Mouse (Mus musculus): ENCODE data around the gene Rabep1. TPM values are rescaled to one million over a fixed set of nuclear protein-coding genes. Genes with fewer than 3 reads are reported as not detected.
A peak's percentile ranks its signal among the peaks of the same experiment; 100 is the strongest.

Rabep1 gene
- polyA plus RNA-seq, 1 experiment from 2014 or later = 33.7 TPM

- Histone ChIP-seq H3K27me3 (no peaks in the 10 kb centered on the region), H3K9ac (peak overlapping the region; percentile 85), H3K36me3 (peaks cover 41% of the 10 kb centered on the region), H3K4me1 (peaks cover 16% of the 10 kb centered on the region), H3K4me3 (peak overlapping the region; percentile 82), H3K4me2 (peak overlapping the region; percentile 71), H3K27ac (peak overlapping the region; percentile 92), H3K9me3 (no peaks in the 10 kb centered on the region)
- ATAC-seq (ENCODE audit: insufficient number of reproducible peaks, low FRiP score, low TSS enrichment, low read depth) = no peak
- whole genome bisulfite sequencing = under 1% methylated on average over 25 of the region's 25 CpGs
These were observed 124.8 kb downstream of the Rabep1 start for GRCm38 (mm10) chr11:70969271-70969794.

- peak within 1 kb of the TSS; percentile 85 for H3K9ac ChIP-seq
- peaks cover 16% of the 10 kb centered on the region for H3K4me1 ChIP-seq
- peak within 1 kb of the TSS; percentile 91 for H3K4me2 ChIP-seq
- H3K27me3 ChIP-seq = no peaks in the 10 kb centered on the region
- H3K27ac ChIP-seq = peak within 1 kb of the TSS; percentile 92
- peak; percentile 99 for ATAC-seq (ENCODE audit: insufficient number of reproducible peaks, low FRiP score, low TSS enrichment, low read depth)
- no peaks in the 10 kb centered on the region for H3K9me3 ChIP-seq
- WGBS = under 1% methylated on average over 43 of the region's 43 CpGs
- H3K36me3 ChIP-seq = peaks cover 39% of the 10 kb centered on the region
- H3K4me3 ChIP-seq = peak within 1 kb of the TSS; percentile 82
These were observed 125.4 kb downstream of the Rabep1 start, which contains the start of the genes Nup88 and Rpain for GRCm38 (mm10) chr11:70969821-70970559. TSS of gene Nup88 (minus strand) at chr11:70969973. TSS of gene Rpain (plus strand) at chr11:70970213.

- H3K9ac ChIP-seq = peak overlapping the region; percentile 55
- 17% methylated on average over 24 of the region's 24 CpGs for WGBS
- peaks cover 39% of the 10 kb centered on the region for H3K36me3 ChIP-seq
- no peaks in the 10 kb centered on the region for H3K27me3 ChIP-seq
- ATAC-seq (ENCODE audit: insufficient number of reproducible peaks, low FRiP score, low TSS enrichment, low read depth) = no peak
- H3K27ac ChIP-seq = peak overlapping the region; percentile 88
- peak overlapping the region; percentile 91 for H3K4me2 ChIP-seq
- H3K9me3 ChIP-seq = no peaks in the 10 kb centered on the region
- H3K4me1 ChIP-seq = peaks cover 16% of the 10 kb centered on the region
- H3K4me3 ChIP-seq = peak overlapping the region; percentile 82
These were observed 126.3 kb downstream of the Rabep1 start for GRCm38 (mm10) chr11:70970560-70971540.

- ATAC-seq (ENCODE audit: insufficient number of reproducible peaks, low FRiP score, low TSS enrichment, low read depth) = no peak
- Histone ChIP-seq H3K36me3 (peaks cover 48% of the 10 kb centered on the region), H3K4me1 (peaks cover 16% of the 10 kb centered on the region), H3K27me3 (no peaks in the 10 kb centered on the region), H3K4me3 (no peak overlapping the region), H3K4me2 (no peak overlapping the region), H3K27ac (no peak overlapping the region), H3K9ac (no peak overlapping the region), H3K9me3 (no peaks in the 10 kb centered on the region)
- 61% methylated on average over 1 of the region's 1 CpGs for WGBS
These were observed 128.0 kb downstream of the Rabep1 start for GRCm38 (mm10) chr11:70972586-70972985.

DNA sequence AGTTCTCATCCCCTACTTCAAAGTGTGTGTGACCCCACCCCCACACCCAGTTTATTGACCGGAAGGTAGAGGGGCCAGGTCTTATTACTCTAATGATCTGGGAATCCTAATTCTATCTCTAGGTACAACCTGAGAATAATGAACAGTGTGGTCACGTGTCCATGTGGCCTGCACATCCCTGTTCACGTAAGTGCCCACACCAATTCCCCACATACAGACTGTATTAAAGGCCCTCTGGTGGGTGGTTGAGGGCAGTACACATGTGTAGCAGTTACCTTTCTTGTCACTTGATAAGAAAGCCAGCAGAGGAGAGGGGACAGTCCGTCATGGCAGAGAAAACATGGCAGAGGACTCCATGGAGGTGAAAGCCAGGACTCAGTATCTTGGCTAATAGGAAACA, 129.4 kb downstream of the Rabep1 start:
- Histone ChIP-seq H3K9me3 (no peaks in the 10 kb centered on the region), H3K27me3 (no peaks in the 10 kb centered on the region), H3K9ac (no peak overlapping the region), H3K27ac (no peak overlapping the region), H3K4me3 (no peak overlapping the region), H3K4me1 (peaks cover 6% of the 10 kb centered on the region), H3K36me3 (peaks cover 60% of the 10 kb centered on the region), H3K4me2 (no peak overlapping the region)
- ATAC-seq (ENCODE audit: insufficient number of reproducible peaks, low FRiP score, low TSS enrichment, low read depth) = no peak
- WGBS = 68% methylated on average over 4 of the region's 4 CpGs

GRCm38 (mm10) chr11:70975193-70975592, 130.6 kb downstream of the Rabep1 start:
- Histone ChIP-seq H3K36me3 (peaks cover 72% of the 10 kb centered on the region), H3K27me3 (no peaks in the 10 kb centered on the region), H3K27ac (no peak overlapping the region), H3K4me1 (peaks cover 6% of the 10 kb centered on the region), H3K4me3 (no peak overlapping the region), H3K4me2 (no peak overlapping the region), H3K9me3 (no peaks in the 10 kb centered on the region), H3K9ac (no peak overlapping the region)
- ATAC-seq (ENCODE audit: insufficient number of reproducible peaks, low FRiP score, low TSS enrichment, low read depth) = no peak
- WGBS = 70% methylated on average over 2 of the region's 2 CpGs

- no peaks in the 10 kb centered on the region for H3K27me3 ChIP-seq
- no peak overlapping the region for H3K27ac ChIP-seq
- no peak for ATAC-seq (ENCODE audit: insufficient number of reproducible peaks, low FRiP score, low TSS enrichment, low read depth)
- H3K36me3 ChIP-seq = peaks cover 83% of the 10 kb centered on the region
- H3K4me3 ChIP-seq = no peak overlapping the region
- H3K9ac ChIP-seq = no peak overlapping the region
- H3K4me2 ChIP-seq = no peak overlapping the region
- no peaks in the 10 kb centered on the region for H3K9me3 ChIP-seq
- WGBS = 87% methylated on average over 6 of the region's 6 CpGs
- peaks cover 11% of the 10 kb centered on the region for H3K4me1 ChIP-seq
These were observed 132.7 kb downstream of the Rabep1 start for GRCm38 (mm10) chr11:70977293-70977692.

GRCm38 (mm10) chr11:70980232-70980631, 135.7 kb downstream of the Rabep1 start:
- Histone ChIP-seq H3K9me3 (no peaks in the 10 kb centered on the region), H3K4me3 (no peak overlapping the region), H3K4me1 (peaks cover 14% of the 10 kb centered on the region), H3K27ac (no peak overlapping the region), H3K36me3 (peaks cover 69% of the 10 kb centered on the region), H3K9ac (no peak overlapping the region), H3K4me2 (no peak overlapping the region), H3K27me3 (no peaks in the 10 kb centered on the region)
- no peak for ATAC-seq (ENCODE audit: insufficient number of reproducible peaks, low FRiP score, low TSS enrichment, low read depth)
- WGBS = 83% methylated on average over 6 of the region's 6 CpGs

DNA sequence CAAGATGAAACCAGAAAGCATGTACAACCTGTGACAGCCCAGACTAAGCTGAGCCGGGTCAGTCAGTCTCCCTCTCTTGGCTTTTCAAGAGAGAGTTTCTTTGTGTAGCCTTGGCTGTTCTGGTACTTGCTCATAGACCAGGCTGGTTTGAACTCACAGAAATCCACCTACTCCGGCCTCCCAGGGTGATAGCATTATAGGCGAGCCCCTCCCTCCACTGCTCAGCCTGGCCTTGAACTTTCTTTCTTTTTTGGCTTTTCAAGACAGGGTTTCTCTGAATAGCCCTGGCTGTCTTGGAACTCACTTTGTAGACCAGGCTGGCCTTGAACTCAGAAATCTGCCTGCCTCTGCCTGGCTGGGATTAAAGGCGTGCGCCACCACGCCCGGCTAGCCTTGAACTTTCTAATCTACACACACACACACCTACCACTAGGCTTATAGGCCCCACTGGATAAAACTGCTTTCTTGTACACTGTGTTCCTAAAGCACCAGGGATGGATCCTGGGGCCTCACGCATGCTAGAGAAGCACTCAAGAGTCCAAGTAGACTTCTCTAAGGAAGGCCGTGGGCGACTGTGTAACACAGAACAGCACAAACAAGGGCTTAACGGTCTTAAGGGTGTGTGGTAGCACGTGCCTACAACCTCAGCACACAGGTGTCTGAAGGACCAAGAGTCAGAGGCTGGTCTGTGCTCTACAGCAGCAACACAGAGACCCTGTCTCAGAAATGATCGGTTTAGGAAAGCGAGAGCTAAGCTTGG, 136.4 kb downstream of the Rabep1 start:
- no peak overlapping the region for H3K4me3 ChIP-seq
- 92% methylated on average over 14 of the region's 14 CpGs for WGBS
- peaks cover 14% of the 10 kb centered on the region for H3K4me1 ChIP-seq
- H3K4me2 ChIP-seq = no peak overlapping the region
- H3K27me3 ChIP-seq = no peaks in the 10 kb centered on the region
- no peak overlapping the region for H3K27ac ChIP-seq
- peaks cover 69% of the 10 kb centered on the region for H3K36me3 ChIP-seq
- H3K9me3 ChIP-seq = no peaks in the 10 kb centered on the region
- ATAC-seq (ENCODE audit: insufficient number of reproducible peaks, low FRiP score, low TSS enrichment, low read depth) = no peak
- H3K9ac ChIP-seq = no peak overlapping the region

- Histone ChIP-seq H3K4me1 (peaks cover 14% of the 10 kb centered on the region), H3K27ac (no peak overlapping the region), H3K27me3 (no peaks in the 10 kb centered on the region), H3K9me3 (no peaks in the 10 kb centered on the region), H3K4me3 (peak overlapping the region; percentile 100), H3K9ac (peak overlapping the region; percentile 92), H3K4me2 (peak overlapping the region; percentile 52), H3K36me3 (peaks cover 69% of the 10 kb centered on the region)
- ATAC-seq (ENCODE audit: insufficient number of reproducible peaks, low FRiP score, low TSS enrichment, low read depth) = no peak
- 5% methylated on average over 12 of the region's 12 CpGs for WGBS
These were observed 137.5 kb downstream of the Rabep1 start for GRCm38 (mm10) chr11:70982030-70982429.

- Histone ChIP-seq H3K36me3 (peaks cover 69% of the 10 kb centered on the region), H3K27me3 (no peaks in the 10 kb centered on the region), H3K27ac (peak within 1 kb of the TSS; percentile 29; the same call in 1 of the 2 replicates), H3K4me3 (peak within 1 kb of the TSS; percentile 100), H3K9me3 (no peaks in the 10 kb centered on the region), H3K4me2 (peak within 1 kb of the TSS; percentile 52), H3K9ac (peak within 1 kb of the TSS; percentile 92), H3K4me1 (peaks cover 14% of the 10 kb centered on the region)
- under 1% methylated on average over 45 of the region's 64 CpGs for WGBS
- ATAC-seq (ENCODE audit: insufficient number of reproducible peaks, low FRiP score, low TSS enrichment, low read depth) = peak; percentile 88
These were observed 138.1 kb downstream of the Rabep1 start, which contains the start of gene C1qbp for GRCm38 (mm10) chr11:70982557-70983228. TSS of gene C1qbp (minus strand) at chr11:70983026.

Data from limb, embryonic 15.5 days (tissue).